Mouse (Mus musculus) monocyte, adult 5-6 weeks (primary cell): ENCODE measurements around the gene Sec14l1. TPM values are rescaled to one million over a fixed set of nuclear protein-coding genes. Genes with fewer than 3 reads are reported as not detected.

ENCODE experiments used
- ATAC-seq: fragments of 153-309, 156-312 bp; replicated peaks from 2 replicates; pipeline ENCODE4 v1.8.0; 2017; ENCODE audit warnings: mild to moderate bottlenecking; ENCODE audit not compliant: low TSS enrichment, insufficient number of reproducible peaks, severe bottlenecking, poor library complexity, low FRiP score
- total RNA-seq: library from RNA; stranded (forward); fragments of 200-1000, 200-491, 200-594 nt; gene quantifications from 3 replicates; pipeline ENCODE4 v1.2.3, GENCODE M21; 2017

Gene Sec14l1
- total RNA-seq, 1 experiment from 2014 or later, result 72.7 TPM

DNA sequence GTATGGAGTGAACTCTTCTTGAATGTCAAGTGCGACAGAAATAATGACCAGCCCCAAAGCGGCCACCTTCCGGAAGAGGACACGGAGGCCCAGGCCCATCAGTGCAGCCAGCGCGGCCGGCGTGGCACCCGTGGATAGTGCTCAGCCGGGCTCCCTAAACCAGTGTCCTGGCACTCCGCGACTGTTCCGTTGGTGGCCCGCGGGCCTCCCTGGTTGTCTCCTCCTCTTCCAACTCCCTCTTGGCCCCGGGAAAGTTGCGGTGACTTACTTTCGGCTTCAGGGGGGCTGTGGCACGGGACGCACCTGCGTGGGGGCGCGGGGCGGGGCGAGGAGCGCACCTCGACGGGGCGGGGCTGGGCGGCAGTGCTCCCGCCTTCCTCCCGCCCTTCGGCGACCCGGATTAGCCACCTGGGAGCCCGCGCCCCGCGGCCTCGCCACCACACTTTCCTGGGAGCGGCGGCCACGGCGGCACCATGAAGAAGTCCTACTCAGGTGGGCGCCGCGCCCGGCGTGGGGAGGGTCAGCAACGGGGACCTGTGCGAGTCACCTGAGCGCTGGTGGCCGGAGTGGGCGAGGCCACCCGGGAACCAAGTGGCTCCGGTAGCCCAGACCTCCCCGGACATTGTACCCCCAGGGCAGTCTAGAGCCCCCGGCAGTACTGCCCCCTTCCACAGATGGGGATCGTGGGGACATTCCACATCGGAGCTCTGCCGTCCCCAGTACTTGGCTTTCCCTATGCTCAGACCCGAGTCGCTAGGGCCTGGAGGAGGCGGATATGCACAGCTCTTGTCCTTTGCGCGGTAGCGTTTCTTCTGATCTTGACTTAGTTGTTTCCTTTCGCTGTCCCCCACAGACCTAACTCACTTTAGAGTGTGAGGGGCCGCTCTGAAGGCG lies 84.6 kb downstream of the Sec14l1 start, which contains the start of gene Sept9:
Sept9 (plus strand) TSS at position 380 of the 894 bp plus-strand sequence.
- ATAC-seq, result no peak

DNA sequence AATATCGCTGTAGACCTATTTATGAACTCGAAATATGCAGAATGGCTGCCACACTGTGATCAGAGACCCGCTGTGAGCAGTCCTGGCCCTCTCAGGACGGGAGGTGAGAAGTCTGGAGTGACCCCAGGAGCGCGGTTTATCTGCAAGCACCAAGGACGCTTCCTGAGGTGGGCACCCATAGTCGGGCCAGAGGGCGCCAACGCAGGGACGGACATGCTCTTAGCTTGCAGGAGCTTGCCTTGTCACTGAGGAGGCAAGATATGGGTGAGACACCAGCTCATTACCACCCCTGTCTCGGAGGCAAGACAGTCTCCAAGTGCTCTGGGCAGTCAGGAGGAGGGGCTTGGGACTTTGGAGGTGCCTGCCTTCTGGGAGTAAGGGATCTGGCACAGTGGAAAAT lies 86.9 kb downstream of the Sec14l1 start:
- ATAC-seq, result no peak

DNA sequence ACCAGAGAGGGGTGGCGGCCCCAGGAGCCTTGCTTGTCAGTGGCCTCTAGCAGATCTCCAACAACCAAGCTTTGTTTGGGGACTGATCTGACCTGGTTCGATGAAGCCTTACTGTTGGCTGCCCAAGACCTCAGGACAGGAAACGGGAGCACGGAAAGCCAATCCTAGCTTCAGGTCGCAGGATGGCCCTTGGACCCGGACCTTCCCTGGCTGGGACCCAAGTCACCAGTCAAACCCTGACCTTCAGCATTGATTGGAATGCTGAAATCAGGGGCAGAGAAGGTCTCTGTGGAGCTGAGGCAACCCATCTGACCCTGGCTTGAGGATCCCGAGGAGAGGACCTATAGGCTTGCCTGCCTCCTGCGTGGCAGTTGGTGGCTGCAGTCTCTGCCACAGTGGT lies 89.6 kb downstream of the Sec14l1 start:
- no peak for ATAC-seq

DNA sequence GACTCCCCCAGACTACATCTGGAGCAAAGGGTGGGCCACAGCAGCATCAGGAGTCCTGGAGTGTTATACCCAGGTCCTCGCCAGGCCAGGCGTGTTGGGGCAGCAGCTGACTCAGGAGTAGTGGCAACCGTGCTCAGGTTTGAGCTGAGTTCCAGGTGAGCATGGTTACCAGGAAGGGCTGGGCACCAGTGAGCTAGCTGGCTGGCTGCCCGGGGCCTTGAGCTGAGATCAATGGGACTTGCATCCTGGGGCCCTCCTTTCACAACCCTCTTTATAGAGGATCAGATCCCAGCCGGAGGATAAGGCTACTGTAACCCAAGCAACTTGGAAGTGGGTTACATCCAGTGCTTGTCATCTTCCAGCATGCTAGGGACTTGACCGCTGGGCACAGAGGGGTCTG lies 90.1 kb downstream of the Sec14l1 start:
- ATAC-seq, result no peak

DNA sequence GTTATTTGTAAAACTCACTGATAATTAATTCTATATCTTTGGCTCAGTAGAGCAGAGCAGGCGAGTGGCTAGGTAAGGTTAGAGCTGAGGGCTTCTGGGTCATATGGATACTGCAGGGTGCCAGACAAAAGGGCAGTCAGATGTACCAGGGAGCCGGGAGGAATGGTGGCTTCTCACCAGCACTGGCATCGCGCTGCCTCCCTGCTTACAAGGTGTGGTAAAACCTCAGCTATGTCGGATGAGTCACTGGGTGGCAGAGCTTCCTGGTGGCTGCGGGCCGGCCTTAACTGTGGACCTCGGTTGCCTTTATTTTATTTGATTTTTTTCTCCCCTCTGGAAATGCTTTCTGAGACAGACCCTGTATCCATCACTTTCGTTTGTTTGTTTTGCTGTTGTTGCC lies 90.5 kb downstream of the Sec14l1 start:
- no peak for ATAC-seq

DNA sequence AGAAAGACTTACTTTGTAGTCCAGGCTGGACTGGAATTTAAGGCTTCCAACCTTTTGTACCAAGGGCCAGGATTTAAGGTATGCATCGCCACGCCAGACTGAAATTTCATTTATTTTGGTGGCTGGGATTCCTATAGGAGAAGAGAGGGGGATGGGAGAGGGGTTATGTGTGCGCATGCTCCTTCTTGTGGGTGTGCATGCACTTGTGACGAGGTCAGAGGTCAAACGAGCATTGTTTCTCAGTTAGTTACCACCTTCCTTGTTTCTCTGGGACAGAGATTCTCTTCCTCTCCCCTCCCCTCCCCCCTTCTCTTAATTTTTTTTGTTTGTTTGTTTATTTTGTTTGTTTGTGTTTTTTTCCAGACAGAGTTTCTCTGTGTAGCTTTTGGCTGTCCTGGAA lies 92.5 kb downstream of the Sec14l1 start:
- no peak for ATAC-seq

DNA sequence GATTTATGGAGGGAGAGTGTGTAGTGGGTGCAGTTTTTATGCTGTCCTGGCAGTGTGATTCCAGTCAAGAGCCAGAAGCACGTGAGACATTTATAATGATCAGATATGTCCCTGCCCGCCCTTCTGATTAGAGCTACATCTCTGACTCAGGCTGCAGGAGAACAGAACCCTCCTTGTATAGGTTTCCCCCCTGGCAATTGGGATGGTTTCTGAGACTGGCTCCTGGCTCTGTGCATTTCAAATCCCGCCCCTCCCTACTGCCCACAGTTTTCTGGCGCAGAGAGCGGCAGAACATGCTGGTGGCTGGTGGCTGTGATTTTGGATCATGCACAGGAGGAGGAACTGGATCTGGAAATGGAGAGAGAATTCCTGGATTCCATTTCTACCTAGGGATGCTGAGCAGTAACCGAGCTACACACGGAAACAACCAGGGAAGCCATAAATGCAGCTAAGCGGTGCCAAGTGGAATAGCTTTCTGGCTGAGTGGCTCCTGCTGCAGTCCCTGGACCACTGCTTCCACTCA lies 93.2 kb downstream of the Sec14l1 start:
- ATAC-seq, result no peak

Other genes with a start within 250 kb of the Sec14l1 start
- gene Mgat5b, start 196.3 kb upstream of the Sec14l1 start, total RNA-seq, result not detected in 3 replicates
- gene Sept9, start 84.5 kb downstream of the Sec14l1 start, total RNA-seq, result 257 to 323 TPM (median 271 TPM) in 3 replicates